Mouse (Mus musculus) testis, adult 2 months (tissue): Measurements from ENCODE around the gene Tmem178b. TPM values are rescaled to one million over a fixed set of nuclear protein-coding genes. Genes with fewer than 3 reads are reported as not detected.

ENCODE experiments used
- H3K27ac ChIP-seq: fragments of 200-500 bp; 2 replicates; pipeline ENCODE4 v1.5.1; 2012; ENCODE audit warnings: low read depth, low read length; ENCODE audit not compliant: control insufficient read depth, insufficient read depth
- H3K27me3 ChIP-seq: fragments of 200-500 bp; 2 replicates; pipeline ENCODE4 v1.6.1; 2012; ENCODE audit warnings: mild to moderate bottlenecking, low read length, moderate library complexity; ENCODE audit not compliant: control insufficient read depth, insufficient read depth
- H3K36me3 ChIP-seq: fragments of 200-500 bp; 2 replicates; pipeline ENCODE4 v1.6.1; 2012; ENCODE audit warnings: mild to moderate bottlenecking, low read length; ENCODE audit not compliant: control insufficient read depth, insufficient read depth
- H3K4me1 ChIP-seq: fragments of 200-500 bp; 2 replicates; pipeline ENCODE4 v1.6.1; 2012; ENCODE audit warnings: low read length; ENCODE audit not compliant: control insufficient read depth, insufficient read depth
- H3K4me3 ChIP-seq: fragments of 200-500 bp; 2 replicates; pipeline ENCODE4 v1.5.1; 2012; ENCODE audit warnings: low read depth, mild to moderate bottlenecking, low read length, moderate library complexity, mixed read lengths; ENCODE audit not compliant: control insufficient read depth
- CTCF ChIP-seq: fragments of 200-500 bp; IDR thresholded peaks from 2 replicates; pipeline ENCODE4 v1.5.1; 2012; ENCODE audit warnings: low read depth, mild to moderate bottlenecking, inconsistent platforms, low read length, moderate library complexity; ENCODE audit not compliant: control insufficient read depth, insufficient read depth, insufficient replicate concordance
- POLR2A ChIP-seq: fragments of 200-500 bp; IDR thresholded peaks from 2 replicates; pipeline ENCODE4 v1.6.1; 2012; ENCODE audit warnings: low read depth, mild to moderate bottlenecking, inconsistent platforms, low read length, moderate library complexity; ENCODE audit not compliant: control insufficient read depth
- polyA plus RNA-seq: library from polyadenylated mRNA; depleted of rRNA; stranded (reverse); fragments of >200 nt; gene quantifications from 2 replicates; pipeline ENCODE4 v1.2.3, GENCODE M21; 2012

Tmem178b gene
- polyA plus RNA-seq, 1 experiment = 10.8 TPM

- no peaks in the 10 kb centered on the region for H3K27me3 ChIP-seq
- peaks cover 4% of the 10 kb centered on the region for H3K4me1 ChIP-seq
- TF ChIP-seq CTCF (peak; percentile 78), POLR2A (no peak)
- H3K36me3 ChIP-seq = no peaks in the 10 kb centered on the region
- H3K27ac ChIP-seq = no peak overlapping the region
- no peak overlapping the region; the same call in 1 of the 2 replicates for H3K4me3 ChIP-seq
Measured at GRCm38 (mm10) chr6:40236841-40237765, 364.0 kb downstream of the Tmem178b start.

DNA sequence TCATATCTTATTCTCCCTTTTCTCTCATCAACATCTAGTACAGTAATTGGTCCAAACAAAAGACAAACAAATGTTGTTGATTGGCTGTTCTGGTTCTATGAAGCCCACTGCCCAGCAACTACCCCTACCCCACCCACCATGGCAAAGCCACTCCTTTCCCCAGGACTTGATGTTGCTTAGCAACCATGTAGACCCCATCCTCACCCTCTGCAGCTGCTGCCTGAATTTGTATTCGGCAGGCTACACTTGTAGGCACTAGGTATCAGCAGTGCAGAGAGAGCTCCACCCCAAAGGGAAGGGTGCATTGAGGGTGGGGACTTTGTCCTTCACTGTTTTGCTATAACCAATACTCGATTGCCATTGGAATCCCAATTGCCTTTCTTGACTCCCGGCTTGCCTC is 365.8 kb downstream of the Tmem178b start:
- TF ChIP-seq CTCF (no peak), POLR2A (no peak)
- Histone ChIP-seq H3K27ac (no peak overlapping the region), H3K4me3 (no peak overlapping the region), H3K36me3 (no peaks in the 10 kb centered on the region), H3K4me1 (peaks cover 4% of the 10 kb centered on the region), H3K27me3 (no peaks in the 10 kb centered on the region)

GRCm38 (mm10) chr6:40240671-40241070 is 367.6 kb downstream of the Tmem178b start:
- no peak overlapping the region for H3K27ac ChIP-seq
- no peak overlapping the region for H3K4me3 ChIP-seq
- no peaks in the 10 kb centered on the region for H3K36me3 ChIP-seq
- no peak for TF ChIP-seq POLR2A
- TF ChIP-seq CTCF = no peak
- H3K27me3 ChIP-seq = no peaks in the 10 kb centered on the region
- H3K4me1 ChIP-seq = peaks cover 4% of the 10 kb centered on the region

DNA sequence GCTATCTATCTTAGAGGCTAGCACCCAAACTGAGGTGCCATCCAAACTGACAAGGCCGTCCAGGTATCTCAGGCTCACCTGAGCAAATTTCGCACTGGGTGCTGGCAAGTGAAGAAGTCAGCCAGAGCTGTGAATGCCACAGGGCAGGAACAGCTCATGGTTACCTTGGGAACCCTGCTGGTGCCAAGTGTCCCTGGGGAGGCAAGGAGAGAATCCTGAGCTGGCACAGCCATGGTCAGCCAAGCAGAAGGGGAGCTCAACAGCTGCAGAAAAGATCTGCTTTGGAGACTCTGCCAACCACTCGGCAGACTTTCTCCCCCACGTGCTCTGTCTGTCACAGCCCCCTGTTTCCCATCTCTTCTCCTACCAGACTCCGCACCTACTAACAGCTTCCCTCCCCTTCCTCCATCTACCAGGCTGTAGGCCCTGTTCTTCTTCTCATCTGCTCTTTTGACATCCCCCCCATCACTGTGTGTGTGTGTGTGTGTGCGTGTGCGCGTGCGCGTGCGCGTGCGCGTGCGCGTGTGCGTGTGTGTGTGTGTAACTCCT is 374.4 kb downstream of the Tmem178b start:
- Histone ChIP-seq H3K27ac (no peak overlapping the region), H3K36me3 (no peaks in the 10 kb centered on the region), H3K4me1 (no peaks in the 10 kb centered on the region), H3K27me3 (no peaks in the 10 kb centered on the region), H3K4me3 (no peak overlapping the region)
- TF ChIP-seq CTCF (no peak), POLR2A (no peak)

DNA sequence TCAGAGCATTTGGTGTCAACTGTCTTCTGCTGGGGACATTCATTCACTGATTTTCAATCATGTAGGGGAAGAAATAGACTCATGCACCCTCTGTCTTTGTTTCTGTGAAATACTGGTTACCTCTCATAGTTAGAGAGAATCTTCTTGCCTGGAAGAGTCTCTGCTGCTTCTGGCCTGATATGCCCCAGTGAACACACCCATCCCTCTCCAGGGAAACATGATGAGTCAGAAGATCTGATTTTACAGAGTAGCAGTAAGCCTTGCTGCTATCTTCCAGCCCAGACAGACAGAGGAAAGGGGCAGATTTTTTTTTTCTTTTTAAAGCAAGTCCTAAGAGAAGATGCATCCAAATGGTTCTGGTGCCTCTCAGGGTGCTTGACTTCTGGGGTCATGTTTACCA is 376.9 kb downstream of the Tmem178b start:
- no peaks in the 10 kb centered on the region for H3K27me3 ChIP-seq
- H3K27ac ChIP-seq = no peak overlapping the region
- no peaks in the 10 kb centered on the region for H3K36me3 ChIP-seq
- TF ChIP-seq CTCF = no peak
- no peak for TF ChIP-seq POLR2A
- no peak overlapping the region for H3K4me3 ChIP-seq
- H3K4me1 ChIP-seq = no peaks in the 10 kb centered on the region

DNA sequence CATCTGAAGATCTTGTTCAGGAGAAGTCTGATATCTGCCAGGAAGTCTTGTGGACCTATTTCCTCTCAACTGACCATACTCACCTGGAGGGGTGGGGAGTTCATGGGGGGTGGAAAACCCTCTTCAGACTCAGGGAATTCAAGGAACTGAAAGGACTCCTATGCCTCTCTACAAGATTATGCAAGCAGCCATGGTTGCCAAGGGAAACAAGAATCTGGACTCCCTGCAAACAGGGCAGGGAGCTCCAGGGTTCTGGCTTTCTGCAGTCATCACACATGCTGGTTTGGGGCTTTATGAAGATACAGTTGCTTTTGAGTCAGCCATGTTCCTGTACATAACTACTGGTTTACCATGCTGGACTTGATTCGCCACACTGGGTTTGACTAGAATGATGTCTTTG is 390.6 kb downstream of the Tmem178b start:
- H3K36me3 ChIP-seq = no peaks in the 10 kb centered on the region
- H3K27me3 ChIP-seq = no peaks in the 10 kb centered on the region
- TF ChIP-seq CTCF (no peak), POLR2A (no peak)
- H3K27ac ChIP-seq = no peak overlapping the region
- H3K4me3 ChIP-seq = no peak overlapping the region
- H3K4me1 ChIP-seq = no peaks in the 10 kb centered on the region

GRCm38 (mm10) chr6:40300707-40301106 is 427.6 kb downstream of the Tmem178b start:
- Histone ChIP-seq H3K4me1 (no peaks in the 10 kb centered on the region), H3K27me3 (no peaks in the 10 kb centered on the region), H3K36me3 (no peaks in the 10 kb centered on the region), H3K4me3 (no peak overlapping the region), H3K27ac (no peak overlapping the region)
- TF ChIP-seq CTCF (no peak), POLR2A (no peak)
